Mouse (Mus musculus) right cerebral cortex, postnatal 4 days (tissue): Measurements from ENCODE around the gene Gabarap.

ENCODE experiments used
- DNase-seq: peaks from one replicate; pipeline ENCODE4 v3.0.0-alpha.2; 2022

The Gabarap gene

DNA sequence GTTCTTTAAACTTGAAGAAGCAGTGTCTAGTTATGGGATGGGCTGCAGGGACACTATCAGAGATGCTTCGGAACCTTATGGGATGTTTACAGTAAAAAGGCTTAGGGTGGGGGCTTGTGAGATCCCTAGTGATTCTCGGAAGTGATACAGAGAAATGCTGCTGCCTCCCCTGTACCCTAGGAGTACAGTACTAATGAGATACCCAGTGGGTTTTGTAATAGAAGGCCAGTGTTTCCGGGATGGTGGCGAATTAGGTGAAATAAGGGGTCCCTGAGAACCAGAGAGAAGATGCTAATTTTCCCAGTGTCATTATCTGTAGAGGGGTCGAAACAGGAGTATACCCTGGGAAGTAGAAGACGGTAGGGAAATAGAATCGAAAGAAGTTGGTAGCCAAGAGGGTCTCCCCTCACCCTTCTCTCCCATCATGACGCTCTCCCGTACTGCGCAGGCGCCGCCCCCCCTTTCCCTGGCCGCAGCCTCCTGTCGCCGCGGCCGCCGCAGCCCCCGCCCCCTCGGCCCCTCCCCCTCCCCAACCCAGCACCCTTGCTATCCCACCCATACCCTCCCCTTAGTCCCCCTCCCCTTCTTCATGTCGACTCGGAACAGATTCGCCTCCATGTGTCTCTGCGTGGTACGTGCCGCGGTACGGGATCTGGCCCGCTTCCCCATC lies 32.7 kb downstream of the Gabarap start:
- peak; percentile 79 for DNase-seq

DNA sequence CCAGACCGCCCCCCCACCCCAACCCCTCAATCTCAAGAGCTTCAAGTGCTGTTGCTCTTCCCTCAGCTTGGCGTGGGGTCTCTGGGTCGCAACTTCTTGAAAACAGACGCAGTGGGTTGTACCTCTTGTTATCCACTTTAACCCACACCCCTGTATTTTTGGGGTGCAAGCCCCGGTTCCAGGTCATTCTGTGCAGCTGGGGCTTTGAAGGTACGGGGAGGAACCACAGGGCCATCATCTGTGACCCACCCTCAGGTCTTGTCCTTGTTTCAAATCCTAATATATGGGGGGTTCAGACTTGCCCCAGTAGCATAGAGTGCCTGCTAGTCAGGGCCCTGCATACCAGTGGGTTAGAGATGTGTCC lies 33.2 kb downstream of the Gabarap start:
- no peak for DNase-seq

- DNase-seq = peak; percentile 50
Observed at GRCm38 (mm10) chr11:70026689-70027088, 35.7 kb downstream of the Gabarap start.

DNA sequence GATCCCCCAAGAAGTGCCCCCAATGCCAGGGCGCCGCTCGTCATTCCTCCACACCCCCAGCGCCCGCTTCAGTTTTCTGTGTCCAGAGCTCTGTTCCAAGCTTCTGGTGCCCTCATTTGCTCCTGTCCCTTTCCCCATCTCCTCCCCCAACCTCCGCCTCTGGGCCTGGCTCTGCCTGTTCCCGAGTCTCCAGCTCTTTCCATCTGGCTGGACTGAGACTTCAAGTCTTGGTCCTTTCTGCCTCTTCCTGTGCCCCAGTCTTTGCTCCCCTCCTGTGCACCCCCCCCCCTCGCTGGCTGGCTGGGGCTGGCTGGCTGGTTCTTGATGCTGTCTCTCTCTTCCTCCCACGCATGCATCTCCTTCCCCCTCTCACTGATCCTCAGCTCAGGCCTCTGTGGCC lies 36.5 kb downstream of the Gabarap start:
- DNase-seq = peak; percentile 42

DNA sequence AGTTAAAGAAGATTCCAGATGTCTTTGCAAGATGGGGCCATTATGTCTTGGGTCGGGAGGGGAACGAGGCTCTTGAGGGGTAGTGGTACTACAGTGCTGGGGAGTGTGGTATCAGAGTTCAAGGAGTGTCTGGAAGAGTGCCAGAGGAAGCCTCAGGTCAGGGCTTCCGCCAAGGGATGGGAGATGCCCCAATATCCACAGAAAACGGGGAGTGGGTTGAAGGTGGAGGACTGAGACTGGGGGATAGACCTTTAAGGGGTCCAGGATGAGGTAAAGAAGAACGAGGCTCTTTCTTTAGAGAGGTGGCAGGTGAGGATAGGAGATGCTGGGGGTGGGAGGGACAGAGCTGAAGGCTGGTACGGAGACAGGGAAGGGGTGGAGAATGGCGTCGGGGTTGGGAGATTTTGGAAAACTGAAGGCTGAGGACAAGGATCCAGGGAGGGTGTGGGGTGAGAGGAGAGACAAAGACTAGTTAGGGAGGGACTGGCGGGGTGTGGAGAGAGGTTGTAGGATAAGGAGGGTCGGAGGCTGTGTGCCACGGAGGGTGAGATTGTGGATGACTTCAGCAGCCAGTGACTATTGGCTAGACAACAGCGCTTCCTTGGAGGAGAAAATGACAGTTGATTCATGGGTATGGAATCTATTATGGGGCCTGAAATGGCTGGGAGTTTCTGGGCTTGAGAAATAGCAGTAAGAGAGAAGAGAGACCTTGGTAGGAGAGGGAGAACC lies 37.6 kb downstream of the Gabarap start:
- no peak for DNase-seq

- DNase-seq = peak; percentile 92
Observed at GRCm38 (mm10) chr11:70029130-70029801, 38.3 kb downstream of the Gabarap start.

GRCm38 (mm10) chr11:70029829-70030550 lies 39.0 kb downstream of the Gabarap start:
- DNase-seq = no peak

GRCm38 (mm10) chr11:70030651-70031320 lies 39.8 kb downstream of the Gabarap start:
- no peak for DNase-seq

GRCm38 (mm10) chr11:70031321-70031670 lies 40.4 kb downstream of the Gabarap start:
- no peak for DNase-seq

- no peak for DNase-seq
Observed at GRCm38 (mm10) chr11:70038174-70038573, 47.2 kb downstream of the Gabarap start.

- no peak for DNase-seq
Observed at GRCm38 (mm10) chr11:70039631-70040030, 48.7 kb downstream of the Gabarap start.

DNA sequence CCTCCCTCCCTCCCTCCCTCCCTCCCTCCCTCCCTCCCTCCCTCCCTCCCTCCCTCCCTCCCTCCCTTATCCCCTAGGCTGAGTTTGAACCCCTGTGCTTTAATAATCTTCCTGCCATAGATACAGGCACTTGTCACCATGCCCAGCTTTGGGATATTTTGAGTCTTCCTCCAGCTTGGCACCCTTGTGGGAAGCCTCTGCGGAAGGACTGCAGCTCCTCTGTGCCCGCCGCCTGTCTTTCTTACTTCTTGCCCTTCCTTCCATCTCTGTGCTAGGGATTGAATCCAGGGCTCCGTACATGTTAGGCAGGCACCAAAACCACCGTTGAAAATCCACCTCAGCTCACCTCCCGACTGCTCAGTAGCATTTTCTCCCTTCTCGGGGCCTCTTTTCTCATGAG lies 49.2 kb downstream of the Gabarap start:
- no peak for DNase-seq

GRCm38 (mm10) chr11:70042309-70043085 lies 51.6 kb downstream of the Gabarap start:
- no peak for DNase-seq

DNA sequence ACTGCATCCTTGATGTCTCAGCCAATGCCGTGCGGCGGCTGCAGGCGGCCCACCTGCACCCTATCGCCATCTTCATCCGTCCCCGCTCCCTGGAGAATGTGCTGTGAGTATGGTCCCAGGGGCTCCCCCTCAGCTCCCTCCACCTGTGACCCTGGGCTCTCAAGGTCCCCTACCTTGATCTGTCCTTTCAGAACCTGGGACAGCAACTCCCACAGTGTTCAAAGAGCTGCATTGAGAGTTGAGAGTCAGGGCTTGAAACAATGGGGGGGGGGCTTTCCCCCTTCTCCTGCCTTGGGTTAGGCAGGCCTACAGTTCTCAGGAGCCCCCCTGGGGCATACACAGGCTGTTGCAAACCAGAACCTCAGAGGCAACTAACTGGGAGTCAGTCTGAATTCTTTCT lies 52.7 kb downstream of the Gabarap start:
- no peak for DNase-seq
